Mouse (Mus musculus) ES-E14 (cell line): ENCODE data around the gene Anpep.

Experiments
- CHD2 ChIP-seq: IDR thresholded peaks from 2 replicates; pipeline ENCODE4 v1.6.1; 2014; ENCODE audit warnings: mild to moderate bottlenecking, low read depth, low read length, inconsistent platforms
- HCFC1 ChIP-seq: IDR thresholded peaks from 2 replicates; pipeline ENCODE4 v1.6.1; 2012; ENCODE audit warnings: low read length, inconsistent platforms, borderline replicate concordance; ENCODE audit not compliant: insufficient read depth
- MAFK ChIP-seq: IDR thresholded peaks from 2 replicates; pipeline ENCODE4 v1.6.1; 2014; ENCODE audit warnings: mild to moderate bottlenecking, low read depth, low read length, inconsistent platforms; ENCODE audit not compliant: insufficient read depth
- ZC3H11A ChIP-seq: IDR thresholded peaks from 2 replicates; pipeline ENCODE4 v1.6.1; 2012; ENCODE audit warnings: low read depth, mild to moderate bottlenecking, inconsistent platforms, low read length, borderline replicate concordance

DNA sequence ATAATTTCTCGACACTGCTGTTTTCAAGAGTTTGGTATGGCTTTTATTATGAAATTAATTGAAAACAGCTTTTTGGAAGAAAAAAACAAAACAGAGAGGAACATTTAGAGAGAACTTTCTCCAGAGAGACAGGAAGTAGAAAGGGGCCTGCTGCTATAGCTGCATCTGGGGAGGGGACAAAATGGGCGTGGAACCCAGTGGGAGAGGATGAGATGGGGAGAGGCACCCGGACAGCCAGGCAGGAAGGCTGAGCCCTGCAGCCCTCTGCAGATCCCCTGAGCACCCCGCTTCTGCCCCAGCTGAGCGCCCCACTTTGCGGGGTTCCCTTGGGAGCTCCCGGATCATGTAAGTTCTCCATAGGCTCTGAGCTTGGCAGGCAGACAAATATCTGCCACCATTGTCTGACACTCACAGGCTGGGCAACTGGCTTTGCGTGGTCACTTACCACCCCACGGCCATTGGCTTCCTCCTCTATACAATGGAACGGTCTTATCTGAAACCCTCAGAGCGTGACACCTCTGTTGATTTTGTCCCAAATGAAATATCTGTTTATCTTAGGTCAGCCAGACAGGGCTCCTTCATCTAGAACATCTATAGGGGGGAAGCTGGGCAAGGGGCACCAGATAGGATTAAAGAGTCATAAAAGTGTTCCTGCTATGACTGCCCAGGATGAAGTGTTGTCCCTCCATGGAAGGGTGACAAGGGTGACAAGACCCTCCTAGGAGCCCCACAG is 2.5 kb downstream of the Anpep start:
- TF ChIP-seq MAFK (no peak), HCFC1 (no peak), ZC3H11A (no peak), CHD2 (no peak)
